Mouse (Mus musculus) T-helper 17 cell (primary cell): ENCODE results near the gene Gm20388.

ENCODE experiments used
- in situ Hi-C, 2 experiments: fragments of 300-600 bp; cut with MboI, MseI; formaldehyde crosslinking; loops; 1 replicate in 1 of 2; 2 replicates in 1 of 2; pipeline ENCODE4 v1.15.1; 2025; ENCODE audit warnings: high pct_unique_total_duplicates in 2 of 2

Gm20388 gene

DNA sequence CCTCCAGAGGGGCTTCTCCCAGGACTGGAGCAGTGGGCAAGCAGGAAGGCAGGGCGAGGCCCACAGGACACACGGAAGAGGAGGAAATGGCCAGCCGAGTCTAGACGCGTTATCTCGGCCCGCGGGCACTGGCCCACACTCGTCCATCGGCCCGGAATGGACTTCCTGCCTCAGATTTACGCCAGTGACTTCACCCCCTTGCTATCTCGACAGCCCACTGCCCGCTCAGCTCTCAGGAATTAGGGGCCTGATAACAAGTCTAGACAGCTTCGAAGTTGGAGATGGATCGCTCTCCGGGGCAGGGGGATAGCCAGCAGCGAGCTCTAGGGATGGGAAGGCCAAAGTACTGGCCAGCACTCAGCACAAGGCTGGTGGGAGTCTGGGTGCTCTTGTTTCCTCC, 1405.4 kb downstream of the Gm20388 start:
- in situ Hi-C loops = loop anchor here in 1 of 2 experiments (10.0 kb wide), 1 partner anchor 161 kb away; no protein-coding TSS in a partner anchor

DNA sequence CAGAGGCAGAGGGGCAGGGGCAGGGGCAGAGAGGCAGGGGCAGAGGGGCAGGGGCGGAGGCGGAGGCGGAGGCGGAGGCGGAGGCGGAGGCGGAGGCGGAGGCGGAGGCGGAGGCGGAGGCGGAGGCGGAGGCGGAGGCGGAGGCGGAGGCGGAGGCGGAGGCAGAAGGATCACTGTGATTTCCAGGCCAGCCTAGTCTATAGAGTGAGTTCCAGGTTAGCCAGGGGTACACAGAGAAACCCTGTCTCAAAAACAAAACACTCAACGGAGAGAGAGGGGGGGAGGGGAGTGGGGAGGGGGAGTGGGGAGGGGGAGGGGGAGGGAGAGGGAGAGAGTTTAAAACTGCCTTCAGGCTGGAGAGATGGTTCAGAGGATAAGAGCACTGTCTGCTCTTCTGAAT, 1408.1 kb downstream of the Gm20388 start:
- in situ Hi-C loops = loop anchor here in 1 of 2 experiments (10.0 kb wide), 1 partner anchor 164 kb away; no protein-coding TSS in a partner anchor

DNA sequence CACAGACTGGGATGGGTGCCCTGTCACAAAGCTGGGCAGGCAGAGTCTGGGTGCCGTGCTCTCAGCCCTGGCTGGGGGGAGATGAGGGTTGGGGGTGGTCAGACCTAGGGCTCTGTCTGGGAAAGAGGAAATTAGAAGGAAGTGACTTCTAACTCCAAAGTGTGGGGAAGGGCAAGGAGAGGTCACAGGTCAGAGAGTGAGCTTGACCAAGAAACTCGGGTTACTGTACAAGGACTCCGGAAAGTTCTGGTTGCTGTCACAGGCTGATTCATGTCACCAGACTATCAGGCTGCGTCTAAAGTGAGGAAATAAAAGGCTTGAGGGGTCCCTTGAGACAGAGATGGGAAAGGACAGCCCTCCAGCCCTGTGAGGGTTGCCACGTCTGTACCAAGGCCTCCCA, 1408.8 kb downstream of the Gm20388 start:
- in situ Hi-C loops = loop anchor here in 1 of 2 experiments (10.0 kb wide), 1 partner anchor 165 kb away; no protein-coding TSS in a partner anchor

DNA sequence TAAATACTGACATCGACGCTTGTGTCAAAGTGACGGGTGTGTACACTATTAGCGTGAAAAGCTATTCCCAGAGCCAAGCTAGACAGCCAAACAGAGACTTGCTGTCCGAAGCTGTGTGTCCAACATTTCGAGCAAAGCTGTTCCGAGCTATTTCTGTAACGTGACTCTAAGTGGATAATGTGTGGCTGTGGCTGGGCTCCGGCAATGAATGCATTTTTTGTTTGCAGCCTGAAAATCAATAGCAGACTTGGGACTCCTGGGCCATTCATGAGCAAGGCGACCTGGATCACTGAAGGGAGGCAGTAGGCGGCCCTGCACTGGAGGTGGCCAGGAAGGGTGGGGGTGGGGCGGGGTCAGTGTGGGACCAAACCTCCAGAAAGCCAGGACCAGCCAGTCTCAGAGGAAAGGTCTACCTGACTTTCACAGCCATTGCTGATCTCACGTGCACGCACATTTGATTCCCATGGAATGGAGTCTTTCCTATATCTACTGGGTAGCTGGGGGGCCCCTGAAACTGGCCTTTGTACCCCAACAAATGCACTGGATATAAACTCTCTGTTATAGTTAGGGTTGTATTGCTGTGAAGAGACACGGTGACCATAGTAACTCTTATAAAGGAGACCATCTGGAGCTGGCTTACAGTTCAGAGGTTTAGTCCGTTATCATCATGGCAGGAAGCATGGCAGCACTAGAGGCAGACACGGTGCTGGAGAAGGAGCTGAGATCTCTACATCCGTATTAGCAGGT, 1415.7 kb downstream of the Gm20388 start:
- in situ Hi-C loops = no loop called here

DNA sequence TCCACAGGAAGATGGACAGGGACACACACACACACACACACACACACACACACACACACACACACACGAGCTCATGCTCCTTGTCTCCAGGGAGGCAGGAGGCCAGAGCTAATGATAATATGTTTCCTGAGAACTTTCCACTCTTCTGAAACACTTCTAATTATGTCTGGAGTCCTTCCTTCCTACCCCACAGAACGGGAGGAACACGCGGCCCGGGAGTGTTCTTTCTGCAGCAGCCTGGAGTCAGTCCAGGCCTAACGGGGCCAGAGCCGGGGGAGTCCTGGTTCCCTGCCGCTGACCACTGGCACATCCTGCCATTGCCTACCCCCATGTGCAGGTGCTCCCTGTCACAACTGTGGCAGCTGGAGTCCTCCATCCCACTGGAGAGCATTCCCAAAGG, 1421.8 kb downstream of the Gm20388 start:
- in situ Hi-C loops = no loop called here

DNA sequence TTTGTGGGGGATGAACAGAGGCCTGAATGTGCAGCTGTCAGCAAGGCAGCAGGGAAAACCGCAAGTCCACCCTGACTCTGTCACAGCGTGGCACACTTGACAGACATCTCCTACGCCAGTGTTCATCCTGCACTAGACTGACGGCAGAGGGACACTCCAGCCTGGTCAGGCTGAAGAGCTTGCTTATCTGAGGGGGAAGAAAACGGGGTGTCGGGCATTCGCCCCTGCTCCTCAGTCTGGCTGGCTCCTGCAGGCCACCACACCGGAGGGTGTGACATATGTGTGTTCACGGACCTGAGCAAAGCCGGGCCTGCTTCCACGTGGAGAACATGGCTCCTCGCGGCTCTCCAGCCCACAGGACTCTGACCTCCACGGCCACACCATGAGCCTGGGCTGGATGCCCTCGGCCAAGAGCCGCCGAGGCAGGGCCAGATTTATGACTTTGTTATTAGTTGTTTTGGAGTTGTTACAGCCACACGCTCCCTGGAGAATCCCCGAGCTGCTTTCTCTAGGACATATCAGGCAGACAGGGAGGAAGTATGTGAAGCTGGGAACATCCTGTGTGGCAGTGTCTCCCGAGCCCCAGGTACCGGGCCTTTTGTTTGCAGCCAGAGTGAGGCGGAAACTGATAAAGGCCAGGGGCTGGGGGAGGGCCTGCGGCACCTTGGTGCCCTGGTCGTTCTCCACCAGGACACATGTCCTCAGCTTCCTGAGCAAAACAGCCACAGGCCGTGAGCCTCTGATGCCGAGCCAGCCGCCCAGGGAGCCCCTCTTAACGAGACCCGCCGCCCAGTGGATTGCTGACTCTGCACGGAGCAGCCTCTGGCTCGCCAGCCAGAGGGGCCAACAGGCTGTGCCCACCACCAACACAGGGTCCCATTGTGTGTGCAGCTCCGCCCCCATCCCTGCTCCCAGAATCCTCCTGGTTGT, 1424.1 kb downstream of the Gm20388 start:
- in situ Hi-C loops = no loop called here

DNA sequence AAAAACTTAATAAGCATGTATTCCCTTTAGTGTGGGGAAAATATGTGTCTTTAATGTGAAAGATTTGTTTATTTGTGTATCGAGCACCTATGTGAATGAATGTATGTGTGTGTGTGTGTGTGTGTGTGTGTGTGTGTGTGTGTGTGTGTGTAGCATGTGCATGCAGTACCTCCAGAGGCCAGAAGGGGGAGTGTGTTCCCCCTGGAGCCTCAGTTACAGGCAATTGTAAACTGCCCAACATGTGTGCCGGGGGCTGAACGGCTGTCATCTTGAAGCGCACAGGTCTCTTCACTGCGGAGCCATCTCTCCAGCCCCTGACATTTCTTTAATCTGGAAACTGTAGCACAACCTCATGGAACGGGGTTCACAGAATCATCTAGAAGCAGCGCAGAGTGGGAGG, 1425.0 kb downstream of the Gm20388 start:
- in situ Hi-C loops = no loop called here

DNA sequence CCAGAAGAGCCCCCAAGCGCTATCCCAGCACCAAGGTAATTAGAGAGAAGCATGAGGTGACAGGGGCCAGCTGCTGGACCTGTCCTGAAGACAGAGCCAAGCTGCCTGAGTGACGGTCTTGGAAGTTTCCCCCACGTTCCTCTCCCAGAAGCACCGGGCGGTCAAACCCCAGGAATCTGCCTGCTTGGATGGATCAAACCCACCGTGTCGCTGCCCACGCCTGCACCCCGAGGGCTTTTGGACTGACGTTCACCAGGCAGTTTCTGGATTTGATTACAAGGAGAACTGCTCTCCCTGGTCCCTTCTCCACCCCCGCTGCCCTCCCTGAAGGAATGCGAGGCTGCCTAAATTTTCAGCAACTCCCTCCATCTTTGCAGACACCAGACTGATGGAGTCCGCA, 1432.3 kb downstream of the Gm20388 start:
- in situ Hi-C loops = no loop called here

DNA sequence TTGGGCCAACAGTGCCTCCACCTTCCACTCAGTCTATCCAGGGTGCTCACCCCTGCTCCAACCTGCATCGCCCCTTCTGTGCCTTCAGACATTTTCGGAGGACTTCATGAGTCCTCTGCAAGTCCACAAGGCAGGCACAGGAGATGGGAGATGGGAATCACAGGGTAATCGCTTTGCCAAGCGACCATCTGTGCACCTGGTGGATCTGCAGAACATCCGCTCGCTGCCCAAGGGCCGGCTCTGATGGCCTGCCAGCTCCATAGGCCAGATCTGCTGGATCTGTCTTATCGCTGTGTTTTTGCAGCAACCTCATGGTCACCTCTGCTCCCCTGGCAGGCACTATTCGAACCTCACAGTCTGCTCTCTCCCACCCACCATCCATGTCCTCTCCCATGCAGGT, 1433.8 kb downstream of the Gm20388 start:
- in situ Hi-C loops = no loop called here

DNA sequence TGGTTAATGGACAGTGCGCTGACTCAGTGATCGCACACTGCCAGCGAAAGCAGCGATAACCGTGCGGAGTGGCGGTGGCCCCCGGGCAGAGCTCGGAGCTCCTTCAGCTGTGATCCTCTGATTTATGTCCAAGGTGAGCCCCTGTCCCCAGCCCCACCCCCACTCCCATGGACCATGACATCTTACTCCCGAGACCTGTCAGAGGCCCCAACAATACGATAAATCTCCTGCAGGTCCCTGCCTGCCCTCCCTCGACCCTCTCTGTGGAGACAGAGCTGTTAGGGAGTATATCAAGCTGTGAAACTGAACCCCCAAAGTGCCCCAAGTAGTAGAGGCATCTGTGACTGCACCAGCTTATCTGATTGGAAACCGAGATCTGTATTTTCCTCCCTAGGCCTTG, 1435.5 kb downstream of the Gm20388 start:
- in situ Hi-C loops = no loop called here

DNA sequence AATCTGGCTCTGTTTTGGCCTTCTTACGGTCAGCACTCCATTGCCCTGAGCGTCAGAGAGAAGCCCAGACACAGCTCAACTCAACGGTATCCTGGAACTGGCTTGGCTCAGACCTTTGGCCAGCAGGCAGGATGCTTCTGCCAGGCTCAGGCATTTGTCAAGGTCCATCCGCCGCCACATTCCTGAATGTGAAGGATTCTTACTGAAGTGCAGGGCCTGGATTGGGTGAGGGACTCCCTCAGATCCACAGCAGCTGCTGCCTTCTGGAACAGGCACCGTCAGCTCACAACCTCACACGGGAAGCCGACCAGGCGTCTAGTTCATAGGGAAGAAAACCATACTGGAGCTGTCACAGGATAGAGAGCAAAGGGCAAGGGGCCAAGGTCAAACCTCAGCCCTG, 1436.2 kb downstream of the Gm20388 start:
- in situ Hi-C loops = no loop called here

DNA sequence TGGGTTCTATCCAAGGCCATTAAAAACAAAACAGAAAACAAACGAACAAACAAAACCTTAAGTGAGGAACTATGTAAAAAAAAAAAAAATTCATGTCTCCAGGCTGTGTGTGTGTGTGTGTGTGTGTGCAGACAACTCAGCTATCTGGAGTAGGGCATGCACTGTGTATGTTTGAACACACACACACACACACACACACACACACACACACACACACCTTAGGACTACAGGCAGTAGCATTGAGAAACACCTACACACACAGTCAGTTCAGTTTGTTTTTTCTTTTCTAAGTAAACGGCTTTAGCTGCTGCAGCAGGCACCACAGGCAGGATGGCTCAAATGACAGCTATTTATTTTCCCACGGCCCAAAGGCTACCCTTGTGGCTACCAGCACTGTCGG, 1438.4 kb downstream of the Gm20388 start:
- in situ Hi-C loops = no loop called here

DNA sequence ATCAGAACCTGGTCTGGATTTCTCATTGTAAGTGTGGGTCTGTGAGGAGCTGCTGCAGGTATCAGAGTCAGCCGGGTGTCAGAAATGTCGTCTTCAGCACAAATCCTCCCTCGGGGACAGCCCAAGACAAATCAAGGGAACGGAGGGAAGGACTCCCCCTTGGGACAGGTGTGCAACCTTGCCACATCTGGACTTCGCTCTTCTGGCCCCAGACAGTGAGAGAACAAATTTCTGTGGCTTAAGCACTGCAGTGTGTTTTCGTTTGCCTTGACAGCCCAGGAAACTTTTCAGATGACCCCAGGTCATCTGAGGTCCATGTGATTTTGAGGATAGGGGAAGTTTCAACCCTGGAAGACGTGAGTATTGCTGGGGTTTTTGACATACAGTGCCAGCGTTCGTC, 1440.2 kb downstream of the Gm20388 start:
- in situ Hi-C loops = no loop called here

DNA sequence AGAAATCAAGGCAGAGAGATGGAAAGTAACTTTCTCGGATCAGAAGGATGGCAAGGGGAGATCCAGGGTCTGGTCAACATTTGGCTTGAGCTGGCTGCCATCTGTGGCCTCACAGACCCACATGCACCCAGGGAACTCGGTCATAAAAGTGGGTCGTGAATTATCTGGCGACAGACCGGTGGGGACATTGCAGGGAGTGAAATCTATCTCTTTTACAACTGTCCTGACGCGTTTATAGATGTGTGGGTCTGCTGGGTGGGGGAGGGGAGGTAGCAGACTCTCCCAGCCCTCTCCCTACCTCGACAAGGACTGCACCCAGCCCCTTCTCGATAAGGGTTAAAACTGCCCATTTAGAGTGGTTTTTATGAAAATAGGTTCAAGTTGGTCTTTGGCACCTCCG, 1444.2 kb downstream of the Gm20388 start:
- in situ Hi-C loops = no loop called here

DNA sequence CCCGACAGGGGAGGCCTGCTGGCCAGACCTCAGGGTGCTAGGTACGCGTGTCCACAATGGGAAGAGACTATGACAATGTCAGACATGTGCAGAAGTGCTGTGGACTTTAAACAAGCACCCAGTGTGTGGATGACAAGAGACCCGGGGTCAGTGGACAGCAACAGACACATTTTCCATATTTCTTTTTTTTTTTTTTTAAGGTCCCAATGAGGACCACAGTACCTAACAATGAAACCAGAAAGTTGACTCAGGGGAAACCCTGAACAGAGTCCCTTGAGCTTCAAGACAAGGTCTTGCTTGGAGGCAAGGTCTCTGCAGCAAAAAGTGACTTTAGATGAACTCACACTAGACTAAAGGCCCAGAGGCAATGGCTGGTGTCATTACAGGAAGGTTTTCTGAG, 1446.8 kb downstream of the Gm20388 start:
- in situ Hi-C loops = no loop called here

DNA sequence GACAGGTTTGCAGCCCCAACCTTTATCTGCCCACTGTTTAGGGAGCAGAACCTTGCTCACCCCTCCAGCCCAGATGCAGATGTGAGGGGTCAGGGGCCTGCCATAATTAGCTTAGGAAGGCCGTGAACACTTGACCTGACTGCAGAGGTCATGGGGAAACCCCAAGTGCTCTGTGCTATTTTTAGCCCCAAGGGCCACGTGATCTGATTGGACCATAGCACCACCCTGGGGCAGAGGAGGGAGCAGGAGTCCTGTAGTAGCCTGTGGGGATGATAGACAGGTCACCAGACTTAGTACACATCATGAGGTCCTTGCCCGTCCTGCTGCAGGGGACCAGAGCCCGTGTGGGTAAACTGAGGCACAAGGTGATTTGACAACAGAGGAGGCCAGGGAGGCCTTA, 1448.0 kb downstream of the Gm20388 start:
- in situ Hi-C loops = no loop called here

DNA sequence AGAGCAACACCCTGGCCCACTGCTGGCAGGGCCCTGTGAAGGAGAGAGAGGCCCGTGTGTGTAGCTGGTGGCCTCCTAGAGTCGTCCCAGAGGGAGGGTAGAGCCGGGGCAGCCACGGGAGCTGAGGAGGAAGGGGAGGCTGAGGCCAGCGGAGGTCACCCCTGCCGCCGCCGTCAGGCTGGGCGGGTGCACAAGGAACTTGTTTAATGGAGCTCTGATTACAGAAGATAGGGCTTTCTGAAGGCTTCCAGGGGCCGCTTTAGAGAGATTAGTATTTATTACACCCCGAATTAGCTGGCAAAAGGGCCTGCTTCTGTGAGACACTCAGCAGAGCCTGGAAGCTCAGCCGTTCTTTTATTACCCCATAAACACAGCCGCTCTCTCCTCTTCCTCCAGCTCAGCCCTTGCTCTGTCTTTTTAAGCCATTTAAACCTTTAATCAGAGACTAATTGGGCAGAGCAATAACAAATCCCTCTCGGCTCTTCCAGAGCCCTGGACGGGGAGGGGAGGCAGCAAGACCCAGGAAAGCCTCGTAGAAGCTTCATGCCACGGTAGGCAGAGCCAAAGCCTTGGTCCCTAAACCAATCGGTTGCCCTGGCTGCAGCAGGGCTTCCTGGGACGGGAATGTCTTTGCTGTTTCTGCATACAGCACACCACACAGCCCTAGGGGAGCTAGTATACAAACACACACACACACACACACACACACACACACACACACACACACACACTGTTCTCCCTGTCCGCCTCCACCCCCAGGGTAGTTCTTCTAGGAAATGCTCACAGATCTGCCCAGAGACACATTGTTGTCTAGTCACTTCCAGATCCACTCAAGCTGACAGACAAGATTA, 1448.7 kb downstream of the Gm20388 start:
- in situ Hi-C loops = no loop called here

DNA sequence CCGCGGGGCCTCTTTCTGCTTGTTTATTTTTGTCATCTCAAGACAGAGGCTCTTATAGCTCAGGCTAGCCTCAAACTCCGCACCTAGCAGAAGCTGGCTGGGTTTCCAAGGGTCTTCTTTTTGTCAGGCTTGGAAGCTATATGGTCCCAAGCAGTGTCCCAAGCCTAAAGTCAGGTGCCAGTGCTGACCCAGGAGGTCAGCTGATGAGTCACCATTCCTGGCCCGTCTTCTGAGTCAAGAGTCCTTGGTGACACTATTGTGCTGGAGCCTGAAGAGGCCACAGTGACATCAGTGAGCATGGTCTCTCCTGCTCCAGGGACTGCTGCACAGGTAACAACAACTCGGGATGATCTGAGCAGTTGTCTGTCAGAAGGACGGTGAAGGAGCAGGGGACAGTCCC, 1449.4 kb downstream of the Gm20388 start:
- in situ Hi-C loops = no loop called here

DNA sequence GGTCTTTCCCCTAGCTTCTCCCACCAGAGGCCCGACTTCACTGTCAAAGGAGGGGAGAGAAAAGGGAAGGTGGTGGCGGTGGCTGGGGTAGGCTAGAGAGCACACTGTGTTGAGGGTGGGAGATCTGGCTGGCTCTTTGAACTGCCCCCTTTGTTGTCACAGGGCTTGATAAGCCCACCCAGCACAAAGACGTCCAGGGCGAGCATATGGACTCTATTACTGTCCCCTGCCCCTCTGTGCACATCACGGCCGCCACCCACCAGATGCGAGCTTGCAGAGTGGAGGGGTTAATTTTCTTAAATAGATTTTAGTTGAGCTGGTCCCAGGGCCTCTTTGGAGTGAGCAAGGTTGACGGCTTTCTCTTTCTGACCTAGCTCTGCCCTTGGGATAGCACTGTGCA, 1450.5 kb downstream of the Gm20388 start:
- in situ Hi-C loops = no loop called here

DNA sequence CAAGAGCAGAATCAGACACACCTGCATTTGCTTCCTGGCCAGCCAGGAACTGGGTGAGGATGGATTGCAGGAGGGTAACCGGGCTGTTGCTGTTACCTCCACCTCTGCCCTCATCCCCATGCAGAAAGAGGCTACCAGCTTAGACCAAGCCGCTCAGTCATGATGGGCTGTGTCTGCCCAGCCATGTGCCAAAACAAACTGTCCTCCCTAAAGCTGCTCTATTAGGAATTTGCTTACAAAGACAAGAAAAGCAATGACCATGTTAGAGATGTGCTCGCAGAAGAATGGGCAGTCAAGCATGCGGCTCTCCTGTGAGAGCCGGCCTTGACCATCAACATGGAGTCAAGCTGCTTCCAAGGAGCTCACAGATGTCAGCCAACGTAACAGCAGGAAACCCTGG, 1454.0 kb downstream of the Gm20388 start:
- in situ Hi-C loops = loop anchor here in 1 of 2 experiments (5.0 kb wide), 1 partner anchor 73 kb away; no protein-coding TSS in a partner anchor

DNA sequence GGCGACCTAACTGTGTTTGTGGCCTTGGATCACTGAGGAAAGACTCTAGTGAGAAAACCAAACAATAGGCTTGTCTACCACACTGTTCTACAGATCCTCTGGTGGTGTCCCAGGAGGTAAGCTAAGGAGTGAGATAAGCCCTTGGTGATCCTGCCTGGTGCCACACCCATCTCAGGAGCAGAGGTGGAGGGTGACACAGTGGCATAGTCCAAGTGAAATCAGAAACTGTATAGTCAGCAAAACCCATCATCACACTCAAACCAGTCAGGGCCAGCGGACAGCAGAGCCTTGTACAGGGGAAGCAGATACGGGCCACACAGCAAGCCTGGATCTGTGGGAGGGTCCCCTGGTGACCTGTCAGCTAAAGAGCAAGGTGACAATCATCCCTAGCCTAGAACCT, 1454.5 kb downstream of the Gm20388 start:
- in situ Hi-C loops = loop anchor here in 1 of 2 experiments (5.0 kb wide), 1 partner anchor 72 kb away; no protein-coding TSS in a partner anchor
